Mouse (Mus musculus) olfactory bulb, adult 2 months (tissue): ENCODE results near the gene Celf2.

Source experiments
- CTCF ChIP-seq: fragments of 200-500 bp; IDR thresholded peaks from 2 replicates; pipeline ENCODE4 v1.5.1; 2012; ENCODE audit warnings: low read depth, mild to moderate bottlenecking, low read length, moderate library complexity; ENCODE audit not compliant: insufficient read depth
- POLR2A ChIP-seq: fragments of 200-500 bp; IDR thresholded peaks from 2 replicates; pipeline ENCODE4 v1.6.1; 2012; ENCODE audit warnings: mild to moderate bottlenecking, low read depth, low read length, moderate library complexity; ENCODE audit not compliant: insufficient read depth

DNA sequence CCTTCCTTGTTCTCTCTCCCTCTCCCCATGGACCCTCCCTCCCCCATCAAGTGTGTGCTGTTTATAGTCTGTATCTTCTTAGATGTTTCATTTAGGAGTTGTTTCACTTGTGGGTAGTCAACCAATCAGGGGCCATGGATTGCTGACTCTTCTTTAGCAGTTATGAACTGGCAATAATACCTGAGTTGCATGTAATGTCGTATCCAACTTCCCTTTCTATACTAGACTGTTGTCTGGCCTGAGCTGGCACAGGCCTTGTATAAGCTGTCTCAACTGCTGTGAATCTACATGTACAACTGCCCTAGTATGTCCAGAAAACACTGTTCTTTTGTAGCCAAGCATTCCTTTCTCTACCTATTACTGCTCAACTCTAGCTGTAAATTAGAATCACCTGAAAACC is 813.0 kb downstream of the Celf2 start:
- TF ChIP-seq CTCF (no peak), POLR2A (no peak)
